Mouse (Mus musculus) testis, adult 2 months (tissue): ENCODE results near the gene Bnc2.

ENCODE experiments used
- CTCF ChIP-seq: fragments of 200-500 bp; IDR thresholded peaks from 2 replicates; pipeline ENCODE4 v1.5.1; 2012; ENCODE audit warnings: low read depth, mild to moderate bottlenecking, inconsistent platforms, low read length, moderate library complexity; ENCODE audit not compliant: control insufficient read depth, insufficient read depth, insufficient replicate concordance
- POLR2A ChIP-seq: fragments of 200-500 bp; IDR thresholded peaks from 2 replicates; pipeline ENCODE4 v1.6.1; 2012; ENCODE audit warnings: low read depth, mild to moderate bottlenecking, inconsistent platforms, low read length, moderate library complexity; ENCODE audit not compliant: control insufficient read depth

DNA sequence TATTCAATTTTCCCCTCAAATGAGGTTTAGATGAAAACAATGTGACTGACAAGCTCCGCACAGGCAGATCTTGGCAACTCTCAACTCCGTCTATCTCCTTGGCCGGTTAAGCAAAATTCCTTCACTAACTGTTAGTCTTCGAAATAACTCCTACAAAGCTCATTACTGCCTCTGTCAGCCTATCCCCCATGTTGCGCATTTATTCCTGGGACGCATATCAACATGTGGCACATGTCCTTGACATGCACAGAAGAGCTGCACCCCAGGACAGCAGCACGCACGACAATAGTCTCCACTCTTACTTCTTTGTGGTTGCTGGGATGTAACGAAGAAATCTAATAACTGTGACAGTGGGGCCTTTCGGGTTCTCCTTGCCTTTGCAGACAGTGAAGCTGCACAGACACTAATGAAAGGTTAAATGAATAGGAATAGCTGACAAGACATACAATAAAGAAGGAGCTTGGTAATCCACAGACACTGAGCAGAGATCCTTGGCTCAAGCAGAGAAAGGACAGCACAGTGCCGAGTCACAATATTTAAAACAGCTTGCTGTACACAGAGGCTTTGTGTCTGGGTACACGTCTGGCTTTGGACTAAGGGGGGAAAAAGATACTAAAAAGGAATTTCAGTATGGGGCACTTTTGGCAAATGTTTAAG is 6.0 kb downstream of the Bnc2 start:
- TF ChIP-seq POLR2A, result no peak
- no peak for TF ChIP-seq CTCF
